In genomic region chr11:95559761-95560160, GRCm38 (mm10) we compare ENCODE assay signal across 29 mouse cellular contexts. TPM values are rescaled to one million over a fixed set of nuclear protein-coding genes. Genes with fewer than 3 reads are reported as not detected.
DNase-seq lines count a peak whose midpoint lies in the region; ATAC-seq and TF ChIP-seq lines count a peak whose summit lies in the region.
"Had no signal": no experiment of that assay in that cellular context is flagged by ENCODE, and none has a peak within 500 bp of the region (broad histone marks: within the 10 kb centered on the region; RNA-seq: fewer than 3 reads in every experiment).

No protein-coding gene starts in this region.

- ATAC-seq in hindbrain, embryonic 16.5 days = peak; percentile 45; the same call in 1 of the 2 replicates
- ATAC-seq in hindbrain, embryonic 13.5 days (ENCODE audit: low FRiP score) = no peak
- ATAC-seq in lung, embryonic 14.5 days (ENCODE audit: insufficient read depth) = peak; percentile 54; the same call in 1 of the 2 replicates
- ATAC-seq: CD4-positive, CD25-positive, alpha-beta regulatory T cell, adult 4 months; forebrain, postnatal 0 days; liver, embryonic 12.5 days; liver, postnatal 0 days had no signal

- no peaks in the 10 kb centered on the region for H3K27me3 ChIP-seq in hindbrain, embryonic 16.5 days (replicated peaks; ENCODE audit: control insufficient read depth, insufficient read depth, low read length)
- H3K27me3 ChIP-seq in hindbrain, embryonic 13.5 days = no peaks in the 10 kb centered on the region
- H3K27me3 ChIP-seq in lung, embryonic 14.5 days (ENCODE audit: insufficient read depth, low read length) = no peaks in the 10 kb centered on the region
- H3K27me3 ChIP-seq: embryonic facial prominence, embryonic 13.5 days; midbrain, embryonic 12.5 days; stomach, embryonic 15.5 days had no signal

- H3K36me3 ChIP-seq in hindbrain, embryonic 16.5 days (ENCODE audit: control insufficient read depth, insufficient read depth, low read length) = no peaks in the 10 kb centered on the region
- no peaks in the 10 kb centered on the region for H3K36me3 ChIP-seq in hindbrain, embryonic 13.5 days
- no peaks in the 10 kb centered on the region for H3K36me3 ChIP-seq in lung, embryonic 14.5 days (ENCODE audit: insufficient read depth)
- H3K36me3 ChIP-seq: embryonic facial prominence, embryonic 13.5 days; forebrain, embryonic 12.5 days; hindbrain, embryonic 10.5 days; limb, embryonic 12.5 days; liver, embryonic 12.5 days; midbrain, embryonic 12.5 days; stomach, embryonic 15.5 days had no signal

- no peak for TF ChIP-seq CTCF in lung, embryonic 14.5 days (IDR thresholded peaks at IDR 0.05; ENCODE audit: low read depth)
- no peak for TF ChIP-seq CTCF in lung, adult 2 months (IDR thresholded peaks at IDR 0.05; ENCODE audit: insufficient read depth, low read length)

- DNase-seq in lung, embryonic 14.5 days = no peak
- DNase-seq in lung, adult 2 months = no peak
- DNase-seq in testis, postnatal 14 days (ENCODE audit: low spot score) = peak; percentile 42
- DNase-seq in testis, postnatal 10 days (ENCODE audit: low spot score) = no peak
- DNase-seq in frontal cortex, adult 2 months (ENCODE audit: extremely low spot score in 1 of 2, low spot score in 1 of 2) = no peak
- DNase-seq: adrenal gland, postnatal 25 days; cerebellum, adult 18-20 months; embryo, embryonic 11 days; forebrain, postnatal 0 days; gastrocnemius, postnatal 10 days; heart, postnatal 14 days; kidney, adult 8-10 months; kidney, postnatal 4 days; layer of hippocampus, postnatal 36 days; liver, postnatal 0 days; thymus, adult 2 months; thymus, postnatal 36 days had no signal

- H3K9ac ChIP-seq in hindbrain, embryonic 16.5 days (ENCODE audit: low read depth, low read length) = no peak overlapping the region
- H3K9ac ChIP-seq in hindbrain, embryonic 13.5 days = no peak overlapping the region
- H3K9ac ChIP-seq in lung, embryonic 14.5 days = no peak overlapping the region
- H3K9ac ChIP-seq: embryonic facial prominence, embryonic 13.5 days; forebrain, embryonic 12.5 days; forebrain, postnatal 0 days; limb, embryonic 12.5 days; liver, embryonic 12.5 days; liver, postnatal 0 days; midbrain, embryonic 12.5 days; stomach, embryonic 15.5 days had no signal

- WGBS in hindbrain, embryonic 16.5 days = 48% methylated on average over 2 of the region's 2 CpGs
- 54% methylated on average over 2 of the region's 2 CpGs for WGBS in hindbrain, embryonic 13.5 days
- WGBS in lung, embryonic 14.5 days = 39% methylated on average over 2 of the region's 2 CpGs
- WGBS in lung, adult 2 months = 66% methylated on average over 2 of the region's 2 CpGs

- no peak for TF ChIP-seq POLR2A in lung, adult 2 months (IDR thresholded peaks at IDR 0.05; ENCODE audit: borderline replicate concordance, extremely low read depth, low read depth, low read length)

- no peak overlapping the region for H3K4me3 ChIP-seq in hindbrain, embryonic 16.5 days (ENCODE audit: low read length)
- no peak overlapping the region for H3K4me3 ChIP-seq in hindbrain, embryonic 13.5 days
- no peak overlapping the region for H3K4me3 ChIP-seq in lung, embryonic 14.5 days (ENCODE audit: low read depth, low read length)
- H3K4me3 ChIP-seq in lung, adult 2 months (replicated peaks; ENCODE audit: extremely low read depth, low read depth, low read length) = no peak overlapping the region
- H3K4me3 ChIP-seq: embryonic facial prominence, embryonic 13.5 days; forebrain, embryonic 12.5 days; hindbrain, embryonic 10.5 days; limb, embryonic 12.5 days; liver, embryonic 12.5 days; megakaryocyte, embryonic 14.5 days; midbrain, embryonic 12.5 days; stomach, embryonic 15.5 days had no signal

- no peaks in the 10 kb centered on the region for H3K4me1 ChIP-seq in hindbrain, embryonic 16.5 days (ENCODE audit: control insufficient read depth, insufficient read depth, low read depth, low read length)
- peaks cover 14% of the 10 kb centered on the region; the same call in 1 of the 2 replicates for H3K4me1 ChIP-seq in hindbrain, embryonic 13.5 days (replicated peaks)
- no peaks in the 10 kb centered on the region for H3K4me1 ChIP-seq in lung, embryonic 14.5 days (ENCODE audit: insufficient read depth)
- no peaks in the 10 kb centered on the region for H3K4me1 ChIP-seq in lung, adult 2 months (ENCODE audit: control insufficient read depth, insufficient read depth, low read length)
- H3K4me1 ChIP-seq: forebrain, embryonic 12.5 days; liver, embryonic 12.5 days had no signal

- no peak overlapping the region for H3K27ac ChIP-seq in hindbrain, embryonic 16.5 days (ENCODE audit: low read depth, low read length)
- H3K27ac ChIP-seq in hindbrain, embryonic 13.5 days = no peak overlapping the region
- no peak overlapping the region for H3K27ac ChIP-seq in lung, embryonic 14.5 days (ENCODE audit: low read depth)
- H3K27ac ChIP-seq: embryonic facial prominence, embryonic 13.5 days; forebrain, embryonic 12.5 days; hindbrain, embryonic 10.5 days; kidney, postnatal 0 days; limb, embryonic 12.5 days; liver, embryonic 12.5 days; midbrain, embryonic 12.5 days; stomach, embryonic 15.5 days had no signal

- H3K9me3 ChIP-seq in hindbrain, embryonic 16.5 days (ENCODE audit: control insufficient read depth, low read length) = no peaks in the 10 kb centered on the region
- H3K9me3 ChIP-seq in hindbrain, embryonic 13.5 days = no peaks in the 10 kb centered on the region
- no peaks in the 10 kb centered on the region for H3K9me3 ChIP-seq in lung, embryonic 14.5 days (ENCODE audit: low read depth, low read length)
- H3K9me3 ChIP-seq: embryonic facial prominence, embryonic 13.5 days; forebrain, embryonic 12.5 days; hindbrain, embryonic 10.5 days; midbrain, embryonic 12.5 days; stomach, embryonic 15.5 days had no signal

- H3K4me2 ChIP-seq in hindbrain, embryonic 16.5 days (ENCODE audit: low read length) = no peak overlapping the region
- H3K4me2 ChIP-seq in hindbrain, embryonic 13.5 days = no peak overlapping the region
- no peak overlapping the region for H3K4me2 ChIP-seq in lung, embryonic 14.5 days
- H3K4me2 ChIP-seq: embryonic facial prominence, embryonic 13.5 days; forebrain, embryonic 12.5 days; limb, embryonic 12.5 days; liver, embryonic 12.5 days; midbrain, embryonic 12.5 days; stomach, embryonic 15.5 days had no signal

RNA-seq across cellular contexts. Expression of gene Ngfr, which starts 27.8 kb away (rescaled TPM):
- polyA plus RNA-seq in hindbrain, embryonic 16.5 days (2015; fragmentation: Nextera tagmentation; extraction: Ambion mirVana) = 41.7 and 59.8 TPM in 2 replicates
- polyA plus RNA-seq in hindbrain, embryonic 13.5 days (2015; fragmentation: Nextera tagmentation; extraction: Ambion mirVana) = 41.4 and 45.5 TPM in 2 replicates
- 5.0 and 5.9 TPM in 2 replicates for polyA plus RNA-seq in lung, embryonic 14.5 days (2014; fragmentation: Nextera tagmentation; extraction: Ambion mirVana)
- polyA plus RNA-seq in lung, adult 2 months (2012; rRNA removed) = 1.9 TPM in 2 replicates
- 2.0 and 2.2 TPM in 2 replicates for polyA plus RNA-seq in frontal cortex, adult 2 months (2012; rRNA removed)
- polyA plus RNA-seq: CD4-positive, CD25-positive, alpha-beta regulatory T cell, adult 4 months had no signal

RNA-seq across cellular contexts. Expression of gene Nxph3, which starts 45.4 kb away (rescaled TPM):
- 2.8 and 3.0 TPM in 2 replicates for polyA plus RNA-seq in hindbrain, embryonic 16.5 days (2015; fragmentation: Nextera tagmentation; extraction: Ambion mirVana)
- polyA plus RNA-seq in hindbrain, embryonic 13.5 days (2015; fragmentation: Nextera tagmentation; extraction: Ambion mirVana) = 0.69 and 0.91 TPM in 2 replicates
- polyA plus RNA-seq in lung, embryonic 14.5 days (2014; fragmentation: Nextera tagmentation; extraction: Ambion mirVana) = 0.18 and 0.28 TPM in 2 replicates
- polyA plus RNA-seq in lung, adult 2 months (2012; rRNA removed) = 6.6 and 9.2 TPM in 2 replicates
- polyA plus RNA-seq in frontal cortex, adult 2 months (2012; rRNA removed) = 12.5 and 15.2 TPM in 2 replicates
- polyA plus RNA-seq: CD4-positive, CD25-positive, alpha-beta regulatory T cell, adult 4 months; liver, postnatal 0 days had no signal
